Mouse (Mus musculus) heart, embryonic 10.5 days (tissue): ENCODE data around the gene Dbp. TPM values are rescaled to one million over a fixed set of nuclear protein-coding genes. Genes with fewer than 3 reads are reported as not detected.
A peak's percentile ranks its signal among the peaks of the same experiment; 100 is the strongest.

Source experiments
- DNase-seq: peaks from one replicate; pipeline ENCODE4 v3.0.0-alpha.2; 2017; ENCODE audit warnings: low spot score
- H3K27ac ChIP-seq: fragments of 300-500 bp; sonication (generic); 2 replicates; pipeline ENCODE4 v1.5.1; 2016; ENCODE audit warnings: mild to moderate bottlenecking
- H3K27me3 ChIP-seq: fragments of 300-500 bp; sonication (generic); 2 replicates; pipeline ENCODE4 v1.6.1; 2016; ENCODE audit warnings: mild to moderate bottlenecking; ENCODE audit not compliant: poor library complexity, insufficient read depth, severe bottlenecking
- H3K36me3 ChIP-seq: fragments of 300-500 bp; sonication (generic); 2 replicates; pipeline ENCODE4 v1.6.1; 2016; ENCODE audit warnings: mild to moderate bottlenecking, moderate library complexity
- H3K4me1 ChIP-seq: fragments of 300-500 bp; sonication (generic); 2 replicates; pipeline ENCODE4 v1.6.1; 2016; ENCODE audit warnings: mild to moderate bottlenecking
- H3K4me3 ChIP-seq: fragments of 300-500 bp; sonication (generic); 2 replicates; pipeline ENCODE4 v1.5.1; 2016; ENCODE audit warnings: mild to moderate bottlenecking, moderate library complexity
- H3K9me3 ChIP-seq: fragments of 300-500 bp; sonication (generic); 2 replicates; pipeline ENCODE4 v1.6.1; 2016; ENCODE audit warnings: mild to moderate bottlenecking, moderate library complexity
- WGBS: fragments of 180-500 bp; shearing (Covaris S2); methylation state at CpG from one replicate; pipeline ENCODE4 v1.1.7; 2016; 5-methylcytosine and 5-hydroxymethylcytosine counted together
- polyA plus RNA-seq: library from polyadenylated mRNA; unstranded; fragments of >200 nt; fragmentation: Nextera tagmentation; extraction: Ambion mirVana; gene quantifications from 2 replicates; pipeline ENCODE4 v1.2.1, GENCODE M21; 2016

The Dbp gene
- polyA plus RNA-seq, 1 experiment from 2014 or later = 2.7 TPM

DNA sequence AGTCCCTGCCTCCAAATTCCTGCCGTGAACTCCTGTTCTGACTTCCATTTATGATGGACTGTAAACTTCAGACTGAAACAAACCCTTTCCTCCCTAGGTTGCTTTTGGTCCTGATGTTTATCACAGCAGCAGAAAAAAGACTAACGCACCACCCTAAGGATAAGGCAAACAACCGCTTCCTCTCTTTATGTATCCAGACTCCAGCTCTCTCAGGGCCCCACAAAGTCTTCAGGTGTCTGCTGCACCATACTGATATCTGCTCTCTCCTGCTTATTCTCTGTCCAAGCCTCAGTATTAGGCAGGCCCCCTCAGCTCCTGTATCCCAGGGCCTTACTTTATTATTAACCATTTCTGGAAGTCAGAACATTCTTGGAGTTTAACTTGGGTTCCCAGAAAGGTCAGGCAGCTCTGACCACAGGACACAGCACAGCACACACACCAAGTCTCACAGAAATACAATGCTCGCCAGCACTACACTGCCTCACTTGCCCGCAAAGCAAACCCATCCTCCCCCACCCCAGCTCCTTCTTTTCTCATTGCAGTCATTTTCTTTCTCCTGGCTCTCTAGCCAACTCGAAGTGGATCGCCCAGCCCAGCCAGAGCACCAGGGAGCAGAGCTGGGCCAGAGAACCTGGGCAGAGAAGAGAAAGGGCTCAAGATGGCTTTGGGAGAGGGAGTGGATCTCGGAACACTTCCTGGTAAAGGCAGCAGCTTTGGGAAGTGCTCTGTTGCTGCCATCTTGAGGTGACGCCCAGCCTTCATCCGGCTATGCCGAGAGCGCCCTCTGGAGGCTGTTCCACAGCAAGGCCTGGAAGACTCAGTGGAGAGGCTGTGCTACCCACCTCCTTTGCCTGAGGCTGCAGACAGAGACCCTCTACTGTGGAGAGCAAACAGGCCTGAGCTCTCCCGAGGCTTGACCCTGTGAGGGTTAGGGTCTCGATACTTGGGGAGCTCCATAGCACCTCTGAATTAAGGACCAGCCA, 22.5 kb upstream of the Dbp start:
- Histone ChIP-seq H3K4me3 (peak overlapping the region; percentile 43), H3K27me3 (peaks cover 17% of the 10 kb centered on the region; the same call in 1 of the 2 replicates), H3K4me1 (peaks cover 58% of the 10 kb centered on the region), H3K27ac (peak overlapping the region; percentile 91), H3K36me3 (no peaks in the 10 kb centered on the region), H3K9me3 (no peaks in the 10 kb centered on the region)
- DNase-seq = peak; percentile 95
- WGBS = 29% methylated on average over 14 of the region's 14 CpGs

DNA sequence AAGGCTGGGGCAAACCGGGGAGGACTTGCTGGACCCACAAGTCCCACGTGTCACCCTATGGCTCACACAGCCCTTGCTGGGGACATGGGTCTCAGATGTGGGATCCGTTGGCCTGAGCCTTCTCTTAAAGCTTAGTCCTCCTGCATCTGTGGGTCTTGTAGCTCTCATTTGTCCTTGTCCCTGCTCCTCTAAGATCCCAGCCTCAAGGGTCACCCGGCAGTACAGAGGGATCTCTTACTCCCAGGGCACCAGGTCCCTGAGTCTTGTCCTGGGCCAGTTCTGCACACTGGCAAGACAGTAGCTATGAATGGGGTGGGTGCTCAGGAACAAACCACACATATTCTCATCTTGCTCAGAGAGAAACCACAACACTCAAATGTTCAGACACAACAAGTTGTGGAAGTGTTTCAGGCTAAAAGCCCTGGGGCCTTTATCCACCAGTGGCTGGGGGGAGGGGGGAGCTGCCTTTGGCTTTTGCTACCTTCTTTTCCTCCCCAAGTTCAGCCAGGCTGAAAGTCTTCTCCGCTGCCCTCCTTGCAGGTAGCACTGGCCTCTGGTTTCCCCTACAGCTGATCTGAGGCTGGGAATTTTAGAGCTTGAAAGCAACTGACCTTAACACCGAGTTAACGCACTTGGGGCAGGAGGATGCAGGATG, 21.4 kb upstream of the Dbp start, which contains the start of gene Ntn5:
Ntn5 (plus strand) TSS at position 627 of the 655 bp plus-strand sequence.
- 74% methylated on average over 7 of the region's 7 CpGs for WGBS
- 0 out of 2 replicates have a peak within 1 kb of the TSS, but pooled peaks have one; percentile 43 for H3K4me3 ChIP-seq
- H3K4me1 ChIP-seq = peaks cover 50% of the 10 kb centered on the region
- peaks cover 14% of the 10 kb centered on the region; the same call in 1 of the 2 replicates for H3K27me3 ChIP-seq
- H3K27ac ChIP-seq = peak within 1 kb of the TSS; percentile 91
- H3K36me3 ChIP-seq = no peaks in the 10 kb centered on the region
- DNase-seq = no peak
- no peaks in the 10 kb centered on the region for H3K9me3 ChIP-seq

DNA sequence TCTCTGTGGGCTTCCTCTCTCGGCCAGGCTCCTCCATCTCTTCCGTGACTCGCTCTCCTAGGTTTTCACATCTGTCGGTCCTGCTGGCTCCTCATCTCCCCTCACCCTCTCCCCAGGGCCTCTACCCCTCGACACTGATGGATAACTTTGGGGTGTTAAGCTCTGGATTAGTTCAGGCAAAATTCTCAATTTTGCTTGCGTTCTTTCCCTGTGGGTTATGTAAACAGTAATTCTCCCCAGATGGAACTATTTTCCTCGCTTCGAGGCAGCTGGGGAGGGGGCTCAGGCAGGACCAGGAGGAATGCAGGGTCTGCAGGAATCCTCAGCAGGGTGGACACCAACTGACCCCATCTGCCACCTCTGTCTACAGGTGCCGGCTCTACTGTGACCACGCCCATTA, 19.1 kb upstream of the Dbp start:
- Histone ChIP-seq H3K27me3 (peaks cover 14% of the 10 kb centered on the region; the same call in 1 of the 2 replicates), H3K36me3 (no peaks in the 10 kb centered on the region), H3K9me3 (no peaks in the 10 kb centered on the region), H3K27ac (peak overlapping the region; percentile 72), H3K4me3 (no peak overlapping the region), H3K4me1 (peaks cover 58% of the 10 kb centered on the region)
- no peak for DNase-seq
- WGBS = 60% methylated on average over 10 of the region's 10 CpGs

DNA sequence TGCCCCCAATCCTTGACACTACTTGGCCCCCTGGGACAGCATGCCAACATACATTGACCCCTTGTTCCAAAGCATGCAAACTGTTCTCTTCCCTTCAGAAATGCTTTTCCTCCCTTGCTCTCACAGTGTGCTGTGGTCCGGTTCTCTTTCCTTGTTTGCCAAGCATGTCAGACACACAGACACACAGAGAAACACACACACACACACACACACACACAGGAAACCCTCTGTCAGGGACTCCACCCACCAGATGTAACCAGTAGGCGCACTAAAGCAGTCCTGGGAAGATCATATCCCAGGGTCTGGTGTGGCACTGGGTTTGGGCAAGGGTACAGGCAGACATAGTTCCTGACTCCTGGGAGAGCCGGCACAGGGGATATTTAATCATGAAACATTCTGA, 18.0 kb upstream of the Dbp start:
- Histone ChIP-seq H3K36me3 (no peaks in the 10 kb centered on the region), H3K4me3 (no peak overlapping the region), H3K27me3 (peaks cover 14% of the 10 kb centered on the region; the same call in 1 of the 2 replicates), H3K9me3 (no peaks in the 10 kb centered on the region), H3K27ac (peak overlapping the region; percentile 72; the same call in 1 of the 2 replicates), H3K4me1 (peaks cover 61% of the 10 kb centered on the region)
- 80% methylated on average over 3 of the region's 3 CpGs for WGBS
- DNase-seq = no peak

DNA sequence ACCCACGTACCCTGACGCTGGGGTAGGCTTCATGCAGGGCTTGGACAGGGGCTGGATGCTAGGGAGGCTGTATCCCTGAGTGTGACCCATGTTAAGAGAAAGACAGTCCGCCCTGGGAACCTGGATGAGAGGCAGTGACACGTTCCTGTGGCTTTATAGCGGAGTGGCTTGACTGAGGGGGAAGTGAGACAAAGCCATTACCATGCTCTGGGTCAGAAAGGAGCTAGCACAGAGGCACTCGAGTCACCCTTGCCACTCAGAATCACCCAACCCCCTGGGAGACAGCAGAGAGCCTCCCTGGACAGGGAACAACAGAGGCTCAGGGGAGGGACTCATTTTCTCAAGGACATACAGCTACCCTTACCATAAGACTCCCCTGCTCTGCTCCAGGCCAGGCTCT, 15.8 kb upstream of the Dbp start:
- no peaks in the 10 kb centered on the region for H3K36me3 ChIP-seq
- no peak for DNase-seq
- no peaks in the 10 kb centered on the region for H3K9me3 ChIP-seq
- peaks cover 56% of the 10 kb centered on the region for H3K4me1 ChIP-seq
- 55% methylated on average over 6 of the region's 6 CpGs for WGBS
- no peak overlapping the region for H3K4me3 ChIP-seq
- peak overlapping the region; percentile 72 for H3K27ac ChIP-seq
- peaks cover 9% of the 10 kb centered on the region; the same call in 1 of the 2 replicates for H3K27me3 ChIP-seq

DNA sequence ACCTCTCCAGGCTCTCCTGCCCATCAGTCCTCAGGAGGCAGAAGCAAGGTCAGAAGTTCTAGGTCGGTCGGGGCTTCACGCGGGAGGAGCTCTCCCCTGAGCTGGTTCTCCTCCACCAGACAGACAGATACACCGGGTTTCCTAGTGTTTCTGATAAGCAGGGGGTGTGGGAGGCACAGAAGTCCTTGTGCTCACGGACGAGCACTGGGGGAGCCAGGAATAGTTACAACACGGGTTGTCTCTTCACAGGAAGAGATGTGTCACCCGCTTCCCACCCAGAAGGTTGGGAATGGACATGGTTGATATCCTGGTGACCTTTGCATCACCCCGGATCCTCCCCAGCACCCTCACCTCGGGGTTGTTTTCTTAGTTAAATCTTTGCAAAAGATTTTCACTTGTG, 15.1 kb upstream of the Dbp start:
- Histone ChIP-seq H3K27ac (peak overlapping the region; percentile 72), H3K4me3 (no peak overlapping the region), H3K36me3 (no peaks in the 10 kb centered on the region), H3K9me3 (no peaks in the 10 kb centered on the region), H3K27me3 (peaks cover 6% of the 10 kb centered on the region; the same call in 1 of the 2 replicates), H3K4me1 (peaks cover 57% of the 10 kb centered on the region)
- DNase-seq = no peak
- WGBS = 16% methylated on average over 11 of the region's 11 CpGs

DNA sequence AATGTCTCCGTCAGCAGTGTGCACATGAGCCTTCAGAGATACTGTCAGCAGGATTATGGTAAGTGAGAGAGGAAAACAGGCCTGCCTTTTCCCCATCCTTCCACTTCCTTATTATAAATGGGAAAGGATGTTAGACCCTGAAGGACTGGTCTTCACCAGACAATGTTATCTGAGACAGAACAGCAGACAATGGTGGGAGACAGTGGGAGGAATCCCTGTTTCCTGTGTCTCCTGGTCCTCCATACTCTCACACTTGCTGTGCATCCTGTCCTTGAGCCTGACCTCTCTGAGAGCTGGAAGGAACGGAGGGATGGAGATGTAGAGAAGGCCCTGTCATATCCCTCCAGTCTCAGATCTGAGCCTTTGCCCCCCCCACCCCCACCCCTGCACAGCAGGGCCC, 12.5 kb upstream of the Dbp start:
- Histone ChIP-seq H3K36me3 (no peaks in the 10 kb centered on the region), H3K4me1 (peaks cover 38% of the 10 kb centered on the region), H3K4me3 (no peak overlapping the region), H3K9me3 (no peaks in the 10 kb centered on the region), H3K27me3 (no peaks in the 10 kb centered on the region), H3K27ac (no peak overlapping the region)
- 45% methylated on average over 2 of the region's 2 CpGs for WGBS
- no peak for DNase-seq

DNA sequence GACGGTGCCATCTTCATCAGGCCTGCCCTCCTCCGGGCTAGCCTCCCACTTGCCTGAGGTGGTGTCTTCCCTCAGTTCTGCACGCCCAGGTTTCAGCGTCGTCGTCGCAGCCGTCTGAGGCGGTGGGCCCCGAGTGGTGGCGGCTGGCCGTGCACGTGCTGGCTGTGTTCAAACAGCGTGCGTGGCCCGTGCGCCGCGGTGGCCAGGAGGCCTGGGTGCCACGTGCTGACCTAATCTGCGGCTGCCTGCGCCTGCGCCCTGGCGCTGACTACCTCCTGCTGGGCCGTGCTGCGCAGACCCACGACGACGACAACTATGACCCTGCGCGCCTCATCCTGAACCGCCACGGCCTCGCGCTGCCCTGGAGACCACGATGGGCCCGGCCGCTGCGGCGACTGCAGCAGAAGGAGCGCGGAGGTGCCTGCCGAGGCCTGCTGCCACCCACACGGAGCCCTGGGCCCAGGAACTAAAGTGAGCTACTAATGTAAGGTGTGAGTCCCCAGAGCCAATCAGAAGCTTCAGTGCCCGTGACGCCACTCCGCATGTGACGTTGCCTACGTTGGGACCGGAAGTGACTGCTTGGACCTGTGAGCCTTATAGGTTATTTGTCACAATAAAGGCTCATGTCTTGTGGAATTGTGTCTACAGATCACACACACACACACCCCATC, 10.8 kb upstream of the Dbp start, which contains the start of gene Sec1:
Sec1 (minus strand) TSS at position 482 of the 671 bp plus-strand sequence.
- H3K9me3 ChIP-seq = no peaks in the 10 kb centered on the region
- peaks cover 34% of the 10 kb centered on the region for H3K4me1 ChIP-seq
- 80% methylated on average over 50 of the region's 50 CpGs for WGBS
- H3K36me3 ChIP-seq = no peaks in the 10 kb centered on the region
- H3K27ac ChIP-seq = peak within 1 kb of the TSS; percentile 47; the same call in 1 of the 2 replicates
- peaks cover 14% of the 10 kb centered on the region for H3K27me3 ChIP-seq
- H3K4me3 ChIP-seq = no peak within 1 kb of the TSS
- DNase-seq = no peak

DNA sequence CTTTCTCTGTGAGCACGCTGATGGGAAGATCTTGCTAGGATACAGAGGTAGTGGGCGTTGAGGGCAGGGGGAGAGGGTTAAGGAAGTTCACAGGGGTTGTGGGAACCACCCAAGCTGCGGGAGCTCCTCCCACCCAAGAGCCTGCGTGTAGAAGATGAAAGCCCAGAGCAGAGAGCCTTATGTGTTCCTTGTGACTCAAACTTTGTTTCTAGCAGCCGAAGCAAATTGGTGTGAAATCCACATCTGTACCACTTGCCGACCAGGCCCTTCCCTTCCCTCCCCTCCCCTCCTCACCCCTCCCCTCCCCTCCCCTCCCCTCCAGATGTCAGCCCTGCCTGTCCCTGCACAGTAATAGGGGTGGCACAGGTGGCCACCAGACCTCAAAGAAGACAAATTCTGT, 9.8 kb upstream of the Dbp start:
- Histone ChIP-seq H3K36me3 (no peaks in the 10 kb centered on the region), H3K9me3 (no peaks in the 10 kb centered on the region), H3K4me1 (peaks cover 34% of the 10 kb centered on the region), H3K4me3 (no peak overlapping the region), H3K27ac (no peak overlapping the region), H3K27me3 (peaks cover 24% of the 10 kb centered on the region)
- 34% methylated on average over 6 of the region's 6 CpGs for WGBS
- DNase-seq = no peak

DNA sequence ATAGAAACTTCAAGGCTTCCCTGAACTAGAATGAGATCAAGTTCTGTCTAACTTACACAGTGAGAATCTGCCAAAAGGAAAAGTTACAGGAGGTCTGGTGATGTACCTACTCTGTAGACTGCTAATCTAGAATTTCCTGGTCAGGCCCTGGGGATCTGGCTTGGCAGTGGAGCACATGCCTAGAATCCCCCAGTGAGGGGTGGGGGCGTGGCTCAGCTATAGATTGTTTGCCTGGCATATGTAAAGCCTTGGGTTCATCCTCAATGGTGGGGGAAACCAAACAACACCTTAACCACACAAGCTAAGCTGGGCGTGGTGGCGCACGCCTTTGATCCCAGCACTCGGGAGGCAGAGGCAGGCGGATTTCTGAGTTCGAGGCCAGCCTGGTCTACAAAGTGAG, 7.0 kb upstream of the Dbp start:
- DNase-seq = no peak
- Histone ChIP-seq H3K4me1 (peaks cover 36% of the 10 kb centered on the region), H3K9me3 (no peaks in the 10 kb centered on the region), H3K27ac (no peak overlapping the region), H3K4me3 (no peak overlapping the region), H3K27me3 (peaks cover 39% of the 10 kb centered on the region), H3K36me3 (no peaks in the 10 kb centered on the region)
- 88% methylated on average over 7 of the region's 7 CpGs for WGBS

DNA sequence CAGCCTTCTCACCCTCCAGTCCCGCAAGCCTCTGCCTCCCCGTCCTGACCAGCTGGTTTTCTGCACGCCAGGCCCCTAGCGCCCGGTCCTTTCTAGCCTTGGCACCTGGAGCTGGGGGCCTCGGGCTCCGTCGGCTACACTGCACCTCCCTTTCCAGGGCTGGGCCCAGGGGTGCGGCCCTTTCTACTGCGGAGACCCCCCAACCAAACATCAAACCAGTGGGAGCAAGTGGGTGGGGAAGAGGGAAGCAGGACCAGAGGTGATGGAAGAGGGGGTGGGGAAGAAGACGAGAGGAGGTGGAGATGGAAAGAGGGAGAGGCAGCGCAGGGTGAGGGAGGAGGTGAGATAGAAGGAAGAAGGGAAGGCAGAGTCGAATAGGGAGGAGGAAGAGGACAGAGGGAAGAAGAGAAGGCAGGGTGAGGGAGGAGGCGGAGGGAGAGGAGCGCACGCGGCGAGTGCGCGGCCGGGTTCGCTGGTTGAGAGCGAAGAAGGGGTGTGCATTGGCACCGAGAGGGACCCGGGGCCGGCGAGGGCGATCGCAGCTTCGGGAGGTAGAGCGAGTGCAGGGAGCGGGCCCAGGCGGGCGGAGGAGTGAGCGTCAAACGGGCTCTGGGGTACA, 5.3 kb upstream of the Dbp start, which contains the start of gene Car11:
Car11 (plus strand) TSS at position 321 of the 619 bp plus-strand sequence.
- Histone ChIP-seq H3K27me3 (peaks cover 39% of the 10 kb centered on the region), H3K4me1 (peaks cover 44% of the 10 kb centered on the region), H3K36me3 (no peaks in the 10 kb centered on the region), H3K27ac (peak within 1 kb of the TSS; percentile 31; the same call in 1 of the 2 replicates), H3K9me3 (no peaks in the 10 kb centered on the region), H3K4me3 (peak within 1 kb of the TSS; percentile 58)
- WGBS = under 1% methylated on average over 35 of the region's 36 CpGs
- DNase-seq = no peak
